Comparison of ENCODE assay signal across 9 mouse cellular contexts in the genomic region with DNA sequence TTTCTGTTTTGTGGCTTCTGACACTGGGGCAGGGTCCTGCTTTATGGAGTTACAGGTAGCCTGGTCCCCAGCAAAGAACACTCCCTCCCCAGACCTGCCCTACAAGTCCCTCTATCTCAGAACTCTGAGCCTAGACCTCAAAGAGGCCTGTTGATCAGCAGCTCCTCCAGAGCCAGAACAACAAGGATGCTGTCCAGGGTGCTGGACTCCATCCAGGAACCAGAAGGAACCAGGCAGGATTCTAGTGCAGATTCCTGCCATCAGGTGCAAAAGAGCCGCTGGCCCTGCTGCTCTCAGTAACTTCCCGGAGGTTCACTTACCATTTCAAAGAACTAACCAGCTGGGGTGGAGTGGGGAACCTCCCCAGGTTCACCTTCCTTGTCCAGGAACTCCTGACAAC.
DNase-seq lines count a peak whose midpoint lies in the region; ATAC-seq and TF ChIP-seq lines count a peak whose summit lies in the region.
"Had no signal": no experiment of that assay in that cellular context is flagged by ENCODE, and none has a peak within 500 bp of the region (broad histone marks: within the 10 kb centered on the region; RNA-seq: fewer than 3 reads in every experiment).

No protein-coding gene starts in this region.

- no peak for ATAC-seq in heart, postnatal 0 days (ENCODE audit: insufficient read depth, low read depth)
- no peak for ATAC-seq in monocyte, adult 5-6 weeks (replicated peaks; ENCODE audit: insufficient number of reproducible peaks, low FRiP score, low TSS enrichment, poor library complexity, severe bottlenecking)

- 0 out of 2 replicates have a peak overlapping the region, but pooled peaks have one; percentile 6 for H3K4me2 ChIP-seq in heart, postnatal 0 days (ENCODE audit: low read depth, low read length)
- H3K4me2 ChIP-seq: liver, embryonic 13.5 days had no signal

- no peak for TF ChIP-seq EP300 in heart, postnatal 0 days (IDR thresholded peaks at IDR 0.05; ENCODE audit: low read depth)

- H3K27ac ChIP-seq in heart, postnatal 0 days (ENCODE audit: low read depth): peak overlapping the region; percentile 55; the same call in 1 of the 2 replicates
- H3K27ac ChIP-seq: liver, embryonic 13.5 days had no signal

- H3K36me3 ChIP-seq in heart, postnatal 0 days (replicated peaks; ENCODE audit: control insufficient read depth, insufficient read depth, low read length): no peaks in the 10 kb centered on the region
- H3K36me3 ChIP-seq: liver, embryonic 13.5 days had no signal

- H3K9ac ChIP-seq in heart, postnatal 0 days (replicated peaks; ENCODE audit: low read depth, low read length): no peak overlapping the region
- H3K9ac ChIP-seq: liver, embryonic 13.5 days had no signal

- peak; percentile 43 for DNase-seq in heart, postnatal 0 days (ENCODE audit: low spot score)
- no peak for DNase-seq in heart, adult 8-10 months (ENCODE audit: low spot score)
- DNase-seq in 3T3-L1 (ENCODE audit: low read depth, low spot score) (peak; percentile 66), ZHBTc4 (ENCODE audit: low read depth, low spot score) (peak; percentile 89)
- peak; percentile 69 for DNase-seq in heart, postnatal 4 days
- DNase-seq in layer of hippocampus, postnatal 25 days (ENCODE audit: extremely low spot score in 1 of 2, low spot score in 1 of 2): no peak
- no peak for DNase-seq in frontal cortex, postnatal 14 days (ENCODE audit: low spot score in 2 of 2)
- DNase-seq: liver, embryonic 13.5 days had no signal

- H3K27me3 ChIP-seq in heart, postnatal 0 days (ENCODE audit: control insufficient read depth, insufficient read depth, low read length): peaks cover 9% of the 10 kb centered on the region; the same call in 1 of the 2 replicates
- H3K27me3 ChIP-seq: liver, embryonic 13.5 days had no signal

- no peaks in the 10 kb centered on the region for H3K9me3 ChIP-seq in heart, postnatal 0 days (replicated peaks; ENCODE audit: control insufficient read depth, low read length)
- H3K9me3 ChIP-seq: liver, embryonic 13.5 days had no signal

- peaks cover 34% of the 10 kb centered on the region for H3K4me1 ChIP-seq in heart, postnatal 0 days (ENCODE audit: control insufficient read depth, insufficient read depth)
- H3K4me1 ChIP-seq: liver, embryonic 13.5 days had no signal

- 35% methylated on average over 2 of the region's 2 CpGs for WGBS in heart, postnatal 0 days

- no peak for TF ChIP-seq CTCF in heart, postnatal 0 days (IDR thresholded peaks at IDR 0.05; ENCODE audit: low read depth)

- no peak overlapping the region for H3K4me3 ChIP-seq in heart, postnatal 0 days (ENCODE audit: low read depth, low read length)
- H3K4me3 ChIP-seq: liver, embryonic 13.5 days had no signal

Comparison
In these comparisons a context has a peak if more than half of its experiments do, and no peak if none do; other contexts are left out.
1. DNase-seq: peak in heart, postnatal 0 days (single experiment), 3T3-L1 (single experiment), ZHBTc4 (single experiment) and heart, postnatal 4 days (single experiment); none in heart, adult 8-10 months (single experiment), layer of hippocampus, postnatal 25 days (0 of 2) and frontal cortex, postnatal 14 days (0 of 2).